Mouse (Mus musculus) lung, postnatal 14 days (tissue): ENCODE results near the gene Deup1.
"Not testable (repeated sequence)": the region's sequence is repeated elsewhere in the genome, so short reads cannot be mapped to it uniquely, and the experiment has no call there.

Experiments
- DNase-seq: peaks from one replicate; pipeline ENCODE4 v3.0.0; 2021

Deup1 gene

GRCm38 (mm10) chr9:15587157-15587854, 40.4 kb downstream of the Deup1 start:
- DNase-seq: no peak

GRCm38 (mm10) chr9:15585956-15586355, 41.8 kb downstream of the Deup1 start:
- DNase-seq: no peak

DNA sequence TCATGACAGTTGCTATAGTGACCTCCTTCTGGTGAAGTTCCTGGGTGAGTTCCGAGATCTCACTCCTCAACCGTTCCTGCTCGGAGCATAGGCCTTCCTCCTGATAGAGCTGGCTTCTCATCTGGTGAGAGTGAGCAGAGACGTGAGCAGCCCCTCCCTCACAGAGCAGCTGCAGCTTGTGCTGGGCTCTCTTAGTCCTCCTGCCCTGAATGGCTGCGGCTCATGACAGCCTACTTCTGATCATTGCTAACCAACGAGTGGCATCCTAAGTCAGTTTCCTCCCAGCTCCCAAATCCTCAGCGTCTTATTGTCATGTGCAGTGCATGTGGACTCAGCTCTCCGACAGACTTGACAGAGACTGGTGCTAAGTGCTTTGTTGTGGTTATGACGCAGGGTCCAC, 43.5 kb downstream of the Deup1 start:
- no peak for DNase-seq

DNA sequence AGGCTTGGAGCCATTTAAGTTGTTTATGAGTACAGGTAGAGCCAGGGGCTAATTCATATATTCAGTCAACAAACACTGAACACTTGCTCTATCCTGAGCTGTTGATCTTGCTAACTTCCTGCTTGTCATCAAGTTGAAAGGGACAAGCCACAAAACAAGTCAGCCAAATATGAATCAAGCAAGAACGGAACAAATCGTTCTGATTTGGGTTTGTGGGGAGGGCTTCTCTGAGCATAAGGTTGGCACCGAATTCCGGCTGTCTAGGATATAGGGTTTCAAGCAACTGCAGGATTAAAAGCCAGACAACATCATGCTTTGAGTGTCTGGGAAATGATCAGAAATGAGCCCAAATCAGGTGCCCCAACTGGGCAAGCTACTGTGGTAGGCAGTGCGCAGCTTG, 45.7 kb downstream of the Deup1 start:
- DNase-seq: no peak

GRCm38 (mm10) chr9:15580176-15580575, 47.6 kb downstream of the Deup1 start:
- no peak for DNase-seq

GRCm38 (mm10) chr9:15578946-15579345, 48.8 kb downstream of the Deup1 start:
- DNase-seq: no peak

DNA sequence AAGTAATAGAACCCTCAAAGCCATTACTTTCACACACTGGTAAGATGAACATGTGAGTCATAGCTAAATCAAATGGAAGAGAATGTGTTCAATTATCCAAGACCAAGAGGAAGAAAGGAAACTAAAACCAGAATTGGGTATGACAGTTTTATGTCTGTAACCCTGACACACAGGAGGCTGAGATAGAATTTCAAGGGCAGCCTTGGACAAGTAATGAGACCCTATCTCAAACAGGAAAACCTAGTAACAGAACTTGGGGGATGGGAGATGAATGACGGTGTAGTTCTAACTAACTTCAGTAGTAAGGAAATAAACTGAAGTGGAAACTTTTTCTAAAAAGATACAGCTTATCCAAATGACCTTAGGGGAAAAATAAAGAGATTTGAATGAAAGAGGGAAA, 49.3 kb downstream of the Deup1 start:
- DNase-seq: no peak

GRCm38 (mm10) chr9:15574750-15575454, 52.8 kb downstream of the Deup1 start:
- no peak for DNase-seq

GRCm38 (mm10) chr9:15562353-15562752, 65.4 kb downstream of the Deup1 start:
- DNase-seq: no peak

- no peak for DNase-seq
Observed at GRCm38 (mm10) chr9:15560451-15560850, 67.3 kb downstream of the Deup1 start.

DNA sequence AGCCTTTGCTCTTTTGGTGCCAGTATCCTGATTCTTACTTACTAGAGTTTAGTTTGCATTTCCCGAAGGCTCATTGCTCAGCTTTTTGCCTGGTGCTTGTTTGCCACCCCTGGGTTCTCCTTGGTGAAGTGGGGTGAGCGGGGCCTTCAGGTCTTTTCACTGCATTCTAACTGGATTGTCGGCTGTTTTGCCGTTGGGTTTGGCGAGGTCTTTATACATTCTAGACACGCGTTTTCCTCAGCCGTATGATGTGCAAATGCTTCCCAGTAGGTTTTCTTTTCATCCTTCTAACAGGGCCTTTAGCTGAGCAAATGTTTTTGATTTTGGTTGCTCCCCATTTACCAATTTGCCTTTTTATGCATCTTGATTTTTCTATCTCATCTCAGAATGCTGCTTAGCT, 74.4 kb downstream of the Deup1 start:
- no peak for DNase-seq

- DNase-seq: no peak
Observed at GRCm38 (mm10) chr9:15551933-15552851, 75.5 kb downstream of the Deup1 start.

GRCm38 (mm10) chr9:15551073-15551472, 76.7 kb downstream of the Deup1 start:
- DNase-seq: not testable (repeated sequence)

DNA sequence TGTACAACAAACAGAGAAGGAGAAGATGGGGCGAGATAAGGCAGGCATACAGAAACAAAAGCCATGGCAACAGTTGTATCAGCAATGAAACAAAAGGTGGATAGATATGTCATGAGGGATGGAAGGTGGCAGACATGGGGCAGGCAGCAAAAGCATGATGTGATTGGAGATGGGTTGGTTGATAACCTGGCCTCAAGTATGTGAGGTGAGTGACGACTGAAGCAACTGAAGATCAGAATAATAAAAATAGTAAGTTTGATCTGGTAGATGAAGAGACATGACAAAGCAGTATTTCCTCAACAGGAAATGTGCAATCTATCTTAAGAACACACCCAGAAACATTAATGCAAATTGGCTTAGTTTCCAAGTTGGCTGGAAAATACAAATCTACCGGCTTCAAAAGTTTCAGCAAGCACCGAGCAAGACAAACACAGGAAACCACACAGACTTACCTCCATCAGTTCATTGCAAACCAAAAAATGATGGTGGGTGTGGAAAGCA, 77.2 kb downstream of the Deup1 start:
- no peak for DNase-seq

DNA sequence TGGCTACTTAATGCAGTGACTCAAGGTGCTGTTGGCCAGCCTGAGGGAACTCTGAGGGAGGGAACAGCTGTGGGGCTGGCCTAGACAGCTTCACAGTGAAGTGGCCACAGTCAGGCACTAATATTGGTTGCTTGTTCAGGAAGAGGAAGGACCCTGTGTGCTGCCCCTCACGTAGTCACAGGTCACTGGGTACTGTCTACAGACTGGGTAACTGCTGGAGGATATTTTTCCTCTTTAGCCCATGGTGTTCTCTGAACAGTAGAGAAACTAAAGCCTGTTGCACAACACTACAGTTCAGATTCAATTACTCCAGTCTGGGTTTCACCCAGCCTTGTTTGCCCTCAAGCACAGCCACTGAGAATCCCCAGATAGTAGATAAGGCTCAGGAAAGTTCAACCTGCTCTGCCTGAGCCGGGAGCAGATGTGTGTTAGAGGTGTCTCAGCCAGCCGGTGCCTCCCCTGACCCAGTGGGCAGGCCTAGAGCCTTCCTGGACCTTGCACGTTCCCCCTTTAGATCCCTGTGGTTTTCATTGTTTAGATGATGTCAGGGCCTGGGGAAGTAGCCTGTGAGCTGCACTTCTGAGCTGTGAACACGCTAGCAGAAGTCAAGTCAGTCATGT, 85.9 kb downstream of the Deup1 start:
- no peak for DNase-seq

DNA sequence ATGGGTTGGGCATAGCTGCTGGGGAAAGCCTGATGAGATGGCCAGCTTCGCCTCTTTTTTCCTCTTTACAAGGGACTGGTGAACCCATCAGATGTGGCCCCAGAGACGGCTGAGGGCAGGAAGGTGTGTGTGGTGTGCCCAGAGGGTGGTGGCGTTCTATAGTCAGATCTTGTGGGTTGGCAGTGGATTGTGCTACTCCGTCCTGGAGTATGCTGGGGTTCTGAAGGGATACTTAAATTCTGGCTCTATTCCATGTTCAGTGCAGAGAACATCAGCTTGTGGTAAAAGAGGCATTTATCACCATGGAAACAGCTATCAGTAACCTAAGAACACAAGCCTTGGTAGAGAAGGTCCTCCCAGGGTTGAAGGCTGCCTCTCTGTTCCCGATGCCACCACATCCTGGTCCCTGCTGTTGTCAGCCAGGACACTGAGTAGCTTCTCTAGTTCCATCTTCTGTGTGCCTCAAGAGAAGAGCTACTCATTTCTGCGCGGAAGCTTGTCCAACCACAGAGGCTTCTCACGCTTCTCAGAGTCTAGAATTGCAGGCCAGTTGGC, 88.7 kb downstream of the Deup1 start:
- DNase-seq: no peak

GRCm38 (mm10) chr9:15537455-15538048, 90.2 kb downstream of the Deup1 start:
- no peak for DNase-seq

DNA sequence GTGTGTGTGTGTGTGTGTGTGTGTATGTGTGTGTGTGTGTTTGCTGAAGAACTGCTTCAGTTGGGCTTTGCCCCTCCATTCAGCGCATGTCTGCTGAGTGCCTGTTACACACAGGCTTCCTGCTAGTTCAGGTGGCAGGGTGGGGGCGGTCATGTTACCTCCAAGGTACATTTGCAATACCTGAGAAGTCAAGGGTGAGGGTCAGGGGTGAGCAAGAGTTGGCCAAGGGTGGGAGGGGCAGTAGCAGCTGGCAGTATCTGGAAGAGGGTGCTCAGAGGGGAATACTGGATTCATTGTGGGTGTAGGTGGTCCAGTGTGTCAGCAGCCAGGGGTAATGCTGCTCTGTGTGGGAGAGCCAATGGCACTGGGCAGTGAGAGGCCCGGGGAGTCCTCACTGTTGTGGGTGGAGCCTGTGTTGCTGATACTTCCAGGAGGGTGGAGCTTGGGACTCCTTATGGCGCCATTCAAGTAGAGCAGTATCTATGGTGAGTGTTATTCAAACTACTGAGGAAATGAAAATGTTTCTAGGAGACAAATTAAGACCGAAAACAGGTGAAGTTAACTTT, 90.8 kb downstream of the Deup1 start:
- DNase-seq: no peak

- DNase-seq: peak; percentile 39
Observed at GRCm38 (mm10) chr9:15535418-15535817, 92.3 kb downstream of the Deup1 start.

GRCm38 (mm10) chr9:15534110-15534509, 93.6 kb downstream of the Deup1 start:
- DNase-seq: no peak

GRCm38 (mm10) chr9:15533336-15534070, 94.2 kb downstream of the Deup1 start:
- DNase-seq: no peak
